Mouse (Mus musculus) myocyte (in vitro differentiated cells): ENCODE measurements around the gene Gnao1.

Source experiments
- CEBPB ChIP-seq: IDR thresholded peaks from 2 replicates; pipeline ENCODE4 v1.6.1; 2011; ENCODE audit warnings: mild to moderate bottlenecking, moderate library complexity; ENCODE audit not compliant: poor library complexity, insufficient read depth, severe bottlenecking
- E2F4 ChIP-seq: IDR thresholded peaks from one replicate; pipeline ENCODE4 v1.6.1; 2011; ENCODE audit warnings: mild to moderate bottlenecking, control low read depth, moderate library complexity; ENCODE audit not compliant: insufficient read depth
- MAX ChIP-seq: IDR thresholded peaks from one replicate; pipeline ENCODE4 v1.6.1; 2011; ENCODE audit warnings: low read depth, mild to moderate bottlenecking, control low read depth
- MYOD1 ChIP-seq, 3 experiments: IDR thresholded peaks; one replicate each; pipeline ENCODE4 v1.6.1; 2011; ENCODE audit warnings: control low read depth in 2 of 3, low read depth in 2 of 3, mild to moderate bottlenecking in 2 of 3, moderate library complexity in 1 of 3; ENCODE audit not compliant: insufficient read length in 2 of 3, control insufficient read depth in 1 of 3
- MYOG ChIP-seq, 3 experiments: IDR thresholded peaks; one replicate each; pipeline ENCODE4 v1.6.1; 2011; ENCODE audit warnings: control low read depth in 2 of 3, low read depth in 2 of 3, mild to moderate bottlenecking in 2 of 3; ENCODE audit not compliant: insufficient read length in 2 of 3, control insufficient read depth in 1 of 3, insufficient read depth in 1 of 3
- POLR2A ChIP-seq: IDR thresholded peaks from one replicate; pipeline ENCODE4 v1.6.1; 2011; ENCODE audit warnings: low read depth, mild to moderate bottlenecking, control low read depth, moderate library complexity; ENCODE audit not compliant: insufficient read length
- POLR2AphosphoS2 ChIP-seq: IDR thresholded peaks from one replicate; pipeline ENCODE4 v1.6.1; 2011; ENCODE audit warnings: low read depth, control low read depth; ENCODE audit not compliant: insufficient read length
- REST ChIP-seq: IDR thresholded peaks from one replicate; pipeline ENCODE4 v1.6.1; 2011; ENCODE audit warnings: mild to moderate bottlenecking, control low read depth, moderate library complexity; ENCODE audit not compliant: insufficient read depth, insufficient read length
- TCF12 ChIP-seq: IDR thresholded peaks from one replicate; pipeline ENCODE4 v1.6.1; 2011; ENCODE audit warnings: mild to moderate bottlenecking, control low read depth; ENCODE audit not compliant: poor library complexity, insufficient read depth, severe bottlenecking
- TCF3 ChIP-seq: IDR thresholded peaks from one replicate; pipeline ENCODE4 v1.6.1; 2011; ENCODE audit warnings: low read depth, control low read depth; ENCODE audit not compliant: insufficient read length

GRCm38 (mm10) chr8:93883771-93884170 is 74.0 kb downstream of the Gnao1 start:
- TF ChIP-seq POLR2A (no peak), POLR2AphosphoS2 (no peak), REST (no peak), MAX (no peak), MYOD1 (IDR thresholded peaks at IDR 0.05; ENCODE audit: control insufficient read depth in 1 of 3, insufficient read length in 2 of 3, low read depth in 2 of 3) (no peak), CEBPB (no peak), MYOG (IDR thresholded peaks at IDR 0.05; ENCODE audit: control insufficient read depth in 1 of 3, insufficient read depth in 1 of 3, insufficient read length in 2 of 3, low read depth in 2 of 3) (no peak), TCF3 (no peak), TCF12 (no peak), E2F4 (no peak)
